Mouse (Mus musculus): ENCODE results near the gene Myo1g. TPM values are rescaled to one million over a fixed set of nuclear protein-coding genes. Genes with fewer than 3 reads are reported as not detected.

Gene Myo1g
- 1 to 10 TPM in 1 of 2 experiments, under 1 TPM in 1; 0.94 to 1.2 TPM for total RNA-seq (2021)
- long read RNA-seq, experiment 1: 0 reads
- long read RNA-seq, experiment 2, partial matches to known transcripts: 0 of 1 reads
- long read RNA-seq, experiment 2, other reads (novel, unspliced or antisense): 1 of 1 reads

GRCm38 (mm10) chr11:6520507-6521173 lies at the start of gene Myo1g:
Gene Myo1g, minus strand, starts transcription at chr11:6520965.
- intact Hi-C loops (cut with DNase I; ENCODE audit: low total_unique reads): no loop called here

DNA sequence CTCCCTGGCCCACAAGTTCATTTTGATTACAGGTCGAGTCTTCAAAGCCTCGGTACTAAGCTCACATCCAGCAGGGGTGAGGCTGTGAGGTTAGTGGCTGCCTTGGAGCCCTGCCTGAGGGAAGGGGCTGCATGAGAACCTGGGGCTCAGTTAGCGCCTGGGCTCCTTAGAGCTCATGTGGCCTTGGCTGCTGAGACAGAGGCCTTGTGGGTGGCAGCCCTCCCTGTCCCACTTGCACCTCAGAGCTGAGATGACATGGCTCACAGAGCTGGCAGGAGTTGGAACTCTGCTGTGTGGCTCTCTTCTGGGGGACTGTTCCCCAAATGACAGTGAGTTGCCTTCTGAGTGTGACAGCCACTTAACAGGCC lies 48.6 kb upstream of the Myo1g start:
- intact Hi-C loops (cut with DNase I; ENCODE audit: low total_unique reads): no loop called here

More at GRCm38 (mm10) chr11:6520507-6521173, at the start of gene Myo1g:
- DNase-seq: peak; percentile 16

GRCm38 (mm10) chr11:6568584-6569409 lies 48.0 kb upstream of the Myo1g start:
- DNase-seq: peak; percentile 46

More for the DNA sequence above, 48.6 kb upstream of the Myo1g start:
- no peak for DNase-seq

DNA sequence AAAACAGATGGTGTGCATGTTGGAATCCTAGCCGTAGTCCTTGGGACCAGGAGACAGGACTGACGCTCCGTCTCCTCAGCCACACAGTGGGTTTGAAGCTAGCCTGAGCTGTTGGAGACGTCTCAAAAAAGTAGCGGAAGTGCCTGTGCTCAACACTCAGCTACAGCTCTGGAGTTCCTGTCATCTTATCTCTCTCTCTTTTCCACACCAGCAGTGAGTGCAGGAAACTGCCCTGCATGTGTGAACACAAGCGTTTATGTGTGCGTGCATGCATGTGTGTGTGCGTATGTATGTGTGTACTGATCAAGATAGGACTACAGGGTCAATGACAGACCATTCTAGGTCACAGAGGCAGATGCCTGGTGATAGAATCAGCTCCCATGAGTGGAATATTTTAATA lies 47.2 kb upstream of the Myo1g start:
- no peak for DNase-seq
- intact Hi-C loops (cut with DNase I; ENCODE audit: low total_unique reads): no loop called here

More at GRCm38 (mm10) chr11:6568584-6569409, 48.0 kb upstream of the Myo1g start:
- intact Hi-C loops (cut with DNase I; ENCODE audit: low total_unique reads): no loop called here

GRCm38 (mm10) chr11:6566496-6566895 lies 45.7 kb upstream of the Myo1g start:
- DNase-seq: no peak
- intact Hi-C loops (cut with DNase I; ENCODE audit: low total_unique reads): no loop called here

- DNase-seq: no peak
- intact Hi-C loops (cut with DNase I; ENCODE audit: low total_unique reads): no loop called here
These were observed 42.4 kb upstream of the Myo1g start for GRCm38 (mm10) chr11:6563201-6563600.

- peak; percentile 21 for DNase-seq
- intact Hi-C loops (cut with DNase I; ENCODE audit: low total_unique reads): no loop called here
These were observed 41.6 kb upstream of the Myo1g start for GRCm38 (mm10) chr11:6562359-6562758.

DNA sequence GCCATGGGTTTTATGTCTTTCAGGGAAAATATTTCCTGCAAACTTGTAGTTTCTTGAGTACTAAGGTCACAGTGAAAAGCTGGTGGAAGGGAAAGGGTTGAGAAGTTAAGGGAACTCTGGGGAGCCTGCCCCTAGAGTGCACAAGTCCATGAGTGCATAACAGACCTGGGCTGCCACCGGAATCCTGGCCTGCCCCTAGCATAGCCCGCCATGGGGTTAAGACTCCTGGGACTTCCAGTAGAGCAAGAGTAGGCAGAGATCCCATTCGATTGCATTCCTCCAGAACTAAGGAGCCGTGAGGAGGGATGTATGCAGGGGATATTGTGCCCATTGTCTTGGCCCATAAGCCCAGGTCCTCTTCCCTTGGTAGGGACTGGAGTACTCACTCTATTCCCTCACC lies 40.7 kb upstream of the Myo1g start:
- intact Hi-C loops (cut with DNase I; ENCODE audit: low total_unique reads): no loop called here
- DNase-seq: no peak

GRCm38 (mm10) chr11:6560655-6561360 lies 40.0 kb upstream of the Myo1g start:
- intact Hi-C loops (cut with DNase I; ENCODE audit: low total_unique reads): no loop called here

DNA sequence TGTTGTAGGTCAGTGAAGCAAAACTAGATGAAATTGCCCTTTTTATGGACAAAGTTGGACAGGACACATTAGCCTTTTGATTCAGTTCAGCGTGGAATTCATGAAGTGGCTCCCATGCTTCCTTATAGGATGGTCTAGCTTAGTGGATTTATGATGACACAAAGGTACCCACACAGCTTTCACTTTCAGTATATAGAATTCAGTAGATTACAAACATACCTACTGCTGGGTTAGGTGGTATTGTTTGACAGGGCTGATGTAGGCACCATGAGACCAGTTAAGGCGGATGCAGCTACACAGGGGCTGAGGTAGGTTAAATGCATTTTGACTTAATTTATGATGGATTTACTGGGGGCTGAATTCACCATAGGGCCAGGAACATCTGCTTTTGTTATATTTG lies 39.2 kb upstream of the Myo1g start:
- intact Hi-C loops (cut with DNase I; ENCODE audit: low total_unique reads): no loop called here
- DNase-seq: no peak

More at GRCm38 (mm10) chr11:6560655-6561360, 40.0 kb upstream of the Myo1g start:
- DNase-seq: no peak

- intact Hi-C loops (cut with DNase I; ENCODE audit: low total_unique reads): no loop called here
- DNase-seq: no peak
These were observed 37.5 kb upstream of the Myo1g start for GRCm38 (mm10) chr11:6558234-6558633.

GRCm38 (mm10) chr11:6550201-6550600 lies 29.4 kb upstream of the Myo1g start:
- intact Hi-C loops (cut with DNase I; ENCODE audit: low total_unique reads): no loop called here
- DNase-seq: no peak

GRCm38 (mm10) chr11:6549770-6550169 lies 29.0 kb upstream of the Myo1g start:
- intact Hi-C loops (cut with DNase I; ENCODE audit: low total_unique reads): no loop called here
- no peak for DNase-seq

GRCm38 (mm10) chr11:6547696-6548325 lies 27.0 kb upstream of the Myo1g start:
- no peak for DNase-seq
- intact Hi-C loops (cut with DNase I; ENCODE audit: low total_unique reads): no loop called here

DNA sequence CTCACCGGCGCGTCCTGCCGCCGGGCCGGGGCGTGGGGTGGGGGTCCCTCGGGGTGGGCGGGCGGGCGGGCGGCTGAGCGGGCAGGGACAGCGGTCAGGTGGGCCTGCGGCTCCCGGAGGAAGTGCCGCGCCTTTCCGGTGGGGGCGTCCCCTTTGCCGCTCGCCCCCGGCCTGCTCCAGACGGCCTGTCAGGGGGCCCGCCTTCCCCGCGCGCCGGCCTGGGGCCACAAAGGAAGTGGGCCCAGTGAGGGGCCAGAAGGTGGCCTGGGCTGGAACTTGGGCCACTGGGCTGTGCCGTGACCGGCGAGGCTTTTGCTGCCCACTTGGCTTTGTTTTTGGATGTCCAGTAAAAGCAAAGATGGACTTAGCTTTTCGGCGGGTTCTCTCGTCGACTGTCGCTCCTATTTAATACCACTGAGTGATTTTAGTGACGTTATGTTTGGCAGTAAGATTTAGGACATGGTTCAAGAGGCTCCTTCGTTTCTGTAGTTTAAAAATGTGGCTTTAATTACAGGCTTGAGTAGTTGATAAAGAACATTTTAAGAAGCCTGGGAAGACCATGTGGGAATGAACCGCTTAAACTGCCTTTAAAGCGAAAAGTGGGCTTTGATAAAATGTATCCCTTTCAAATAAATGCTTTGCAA lies 26.4 kb upstream of the Myo1g start:
- DNase-seq: peak; percentile 72
- intact Hi-C loops (cut with DNase I; ENCODE audit: low total_unique reads): no loop called here

DNA sequence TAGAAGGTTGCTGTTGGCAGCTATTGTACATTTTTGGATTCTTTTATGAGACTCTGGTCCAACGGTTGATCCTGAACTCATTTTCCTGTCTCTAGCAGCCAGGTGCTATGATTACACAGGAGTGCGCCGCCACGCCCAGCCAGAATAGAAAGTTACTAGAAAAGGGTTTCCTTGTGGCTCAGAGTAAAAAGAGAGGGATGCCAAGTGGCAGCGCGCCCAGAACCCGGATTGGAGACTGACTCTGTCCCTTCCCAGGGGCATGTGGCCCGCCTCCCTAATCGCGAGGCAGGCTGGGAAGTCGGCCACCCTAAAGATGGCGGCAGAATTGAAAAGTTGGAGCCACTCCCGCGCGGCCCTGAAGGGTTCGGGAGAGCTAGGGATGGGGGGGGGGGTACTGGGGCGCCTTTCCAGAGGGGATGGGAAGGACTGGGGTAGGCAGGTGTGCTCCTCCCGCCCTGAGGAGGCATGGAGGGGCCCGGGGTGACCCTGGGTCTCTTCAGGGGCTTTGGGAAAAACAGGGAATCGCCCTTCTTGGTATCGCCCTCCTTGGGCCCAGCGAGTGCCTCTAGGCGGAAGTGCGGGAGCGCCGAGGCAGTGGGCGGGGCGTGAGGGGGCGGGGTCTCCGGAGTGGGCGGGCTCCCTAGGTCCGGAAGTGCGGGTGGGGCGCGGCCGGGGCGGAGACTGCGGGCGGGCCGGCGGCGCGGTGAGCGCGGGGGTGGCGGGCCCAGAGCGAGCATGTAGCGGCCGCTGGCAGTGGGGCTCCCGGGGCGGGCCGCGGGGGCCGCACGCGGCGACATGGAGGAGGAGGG lies 25.6 kb upstream of the Myo1g start, which contains the start of gene Ccm2:
TSS of gene Ccm2 (plus strand) at position 683 of the 809 bp plus-strand sequence.
- intact Hi-C loops (cut with DNase I; ENCODE audit: low total_unique reads): no loop called here
- DNase-seq: peak; percentile 98

- intact Hi-C loops (cut with DNase I; ENCODE audit: low total_unique reads): no loop called here
- no peak for DNase-seq
These were observed 25.1 kb upstream of the Myo1g start for GRCm38 (mm10) chr11:6545857-6546192.

DNA sequence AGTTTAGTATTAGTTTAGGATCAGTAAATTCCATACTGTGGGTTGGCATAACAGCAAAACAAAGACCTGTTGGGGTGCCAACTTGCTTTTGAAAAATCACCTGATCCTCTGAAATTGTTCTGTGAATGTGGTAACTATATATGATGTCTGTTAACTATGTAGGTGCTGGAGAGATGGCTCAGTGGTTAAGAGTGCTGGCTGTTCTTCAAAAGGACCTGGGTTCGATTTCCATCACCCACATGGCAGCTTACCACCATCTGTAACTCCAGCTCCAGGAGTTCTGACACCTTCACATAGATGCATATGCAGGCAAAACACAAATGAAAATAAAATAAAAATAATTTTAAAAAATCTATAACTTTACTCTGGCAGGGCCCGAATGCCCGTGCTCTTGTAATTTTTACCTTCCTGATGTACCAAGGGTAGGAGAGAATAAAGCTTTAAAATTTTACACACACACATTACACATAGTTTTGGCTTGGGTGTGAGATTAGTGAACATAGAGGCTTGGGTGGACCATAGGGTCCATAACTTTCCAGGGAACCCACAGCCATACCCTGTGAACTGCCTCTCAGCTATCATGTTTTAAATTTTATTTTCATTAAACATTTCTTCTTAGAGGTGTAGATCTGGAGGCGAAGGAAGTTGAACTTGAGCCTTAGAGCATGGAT lies 24.6 kb upstream of the Myo1g start:
- intact Hi-C loops (cut with DNase I; ENCODE audit: low total_unique reads): no loop called here
- DNase-seq: no peak

Measured in gastrocnemius, postnatal 14 days (tissue).